Mouse (Mus musculus) liver, embryonic 13.5 days (tissue): ENCODE measurements around the gene Cnmd. TPM values are rescaled to one million over a fixed set of nuclear protein-coding genes. Genes with fewer than 3 reads are reported as not detected.

Source experiments
- ATAC-seq: fragments of 200-750 bp; cut with Nextera tagmentation; 2 replicates; pipeline ENCODE4 v1.8.0; 2017; ENCODE audit warnings: low read depth, mild to moderate bottlenecking, moderate number of reproducible peaks, moderate library complexity
- DNase-seq: peaks from one replicate; pipeline ENCODE4 v3.0.0; 2022
- H3K27ac ChIP-seq: fragments of 300-500 bp; sonication (generic); 2 replicates; pipeline ENCODE4 v1.5.1; 2015; ENCODE audit warnings: moderate library complexity, mild to moderate bottlenecking, inconsistent platforms
- H3K27me3 ChIP-seq: fragments of 300-500 bp; sonication (generic); 2 replicates; pipeline ENCODE4 v1.6.1; 2015; ENCODE audit warnings: mild to moderate bottlenecking, inconsistent platforms
- H3K36me3 ChIP-seq: fragments of 300-500 bp; sonication (generic); 2 replicates; pipeline ENCODE4 v1.6.1; 2015; ENCODE audit warnings: mild to moderate bottlenecking, inconsistent platforms
- H3K4me1 ChIP-seq: fragments of 300-500 bp; sonication (generic); replicated peaks from 2 replicates; pipeline ENCODE4 v1.6.1; 2015; ENCODE audit warnings: inconsistent platforms
- H3K4me2 ChIP-seq: fragments of 300-500 bp; sonication (generic); 2 replicates; pipeline ENCODE4 v1.6.1; 2015; ENCODE audit warnings: inconsistent platforms, mild to moderate bottlenecking, moderate library complexity
- H3K4me3 ChIP-seq: fragments of 300-500 bp; sonication (generic); replicated peaks from 2 replicates; pipeline ENCODE4 v1.5.1; 2015; ENCODE audit warnings: mild to moderate bottlenecking, inconsistent platforms
- H3K9ac ChIP-seq: fragments of 300-500 bp; sonication (generic); 2 replicates; pipeline ENCODE4 v1.6.1; 2015; ENCODE audit warnings: mild to moderate bottlenecking, inconsistent platforms
- H3K9me3 ChIP-seq: fragments of 300-500 bp; sonication (generic); replicated peaks from 2 replicates; pipeline ENCODE4 v1.6.1; 2016; ENCODE audit warnings: inconsistent platforms
- WGBS: fragments of 180-500 bp; shearing (Covaris S2); methylation state at CpG from one replicate; pipeline ENCODE4 v1.1.7; 2015; ENCODE audit not compliant: insufficient replicate concordance; 5-methylcytosine and 5-hydroxymethylcytosine counted together
- polyA plus RNA-seq: library from polyadenylated mRNA; unstranded; fragments of >200 nt; fragmentation: Nextera tagmentation; extraction: Ambion mirVana; gene quantifications from 2 replicates; pipeline ENCODE4 v1.2.1, GENCODE M21; 2015

Gene Cnmd
- polyA plus RNA-seq, 1 experiment from 2014 or later = not detected

- Histone ChIP-seq H3K27me3 (no peaks in the 10 kb centered on the region), H3K9me3 (no peaks in the 10 kb centered on the region), H3K4me2 (no peak overlapping the region), H3K9ac (no peak overlapping the region), H3K27ac (no peak overlapping the region), H3K4me1 (no peaks in the 10 kb centered on the region), H3K4me3 (no peak overlapping the region), H3K36me3 (no peaks in the 10 kb centered on the region)
- ATAC-seq (no peak), DNase-seq (no peak)
- 68% methylated on average over 17 of the region's 17 CpGs for WGBS
These were observed 11.4 kb upstream of the Cnmd start for GRCm38 (mm10) chr14:79673083-79674013.

- Histone ChIP-seq H3K9me3 (no peaks in the 10 kb centered on the region), H3K27me3 (no peaks in the 10 kb centered on the region), H3K4me1 (no peaks in the 10 kb centered on the region), H3K27ac (no peak overlapping the region), H3K36me3 (no peaks in the 10 kb centered on the region), H3K9ac (no peak overlapping the region), H3K4me2 (no peak overlapping the region), H3K4me3 (no peak overlapping the region)
- 69% methylated on average over 5 of the region's 5 CpGs for WGBS
- ATAC-seq = no peak
- no peak for DNase-seq
These were observed 10.6 kb upstream of the Cnmd start for GRCm38 (mm10) chr14:79672567-79672966.

GRCm38 (mm10) chr14:79671008-79671407, 9.0 kb upstream of the Cnmd start:
- Histone ChIP-seq H3K4me1 (no peaks in the 10 kb centered on the region), H3K9ac (no peak overlapping the region), H3K4me3 (no peak overlapping the region), H3K27me3 (no peaks in the 10 kb centered on the region), H3K36me3 (no peaks in the 10 kb centered on the region), H3K4me2 (no peak overlapping the region), H3K27ac (no peak overlapping the region), H3K9me3 (no peaks in the 10 kb centered on the region)
- 67% methylated on average over 3 of the region's 3 CpGs for WGBS
- no peak for ATAC-seq
- DNase-seq = no peak

GRCm38 (mm10) chr14:79661005-79661917, 709 bp downstream of the Cnmd start:
- DNase-seq (peak; percentile 23), ATAC-seq (peak; percentile 31)
- no peaks in the 10 kb centered on the region; the same call in 1 of the 2 replicates for H3K27me3 ChIP-seq
- H3K4me1 ChIP-seq = peaks cover 8% of the 10 kb centered on the region; the same call in 1 of the 2 replicates
- H3K27ac ChIP-seq = no peak overlapping the region
- no peak overlapping the region for H3K9ac ChIP-seq
- H3K9me3 ChIP-seq = no peaks in the 10 kb centered on the region
- H3K4me2 ChIP-seq = peak overlapping the region; percentile 46
- 13% methylated on average over 33 of the region's 33 CpGs for WGBS
- 0 out of 2 replicates have a peak overlapping the region, but pooled peaks have one; percentile 4 for H3K4me3 ChIP-seq
- H3K36me3 ChIP-seq = no peaks in the 10 kb centered on the region

GRCm38 (mm10) chr14:79660467-79660866, 1.5 kb downstream of the Cnmd start:
- 50% methylated on average over 5 of the region's 5 CpGs for WGBS
- H3K4me1 ChIP-seq = peaks cover 8% of the 10 kb centered on the region; the same call in 1 of the 2 replicates
- DNase-seq = no peak

GRCm38 (mm10) chr14:79658748-79659508, 3.0 kb downstream of the Cnmd start:
- no peak overlapping the region for H3K4me2 ChIP-seq
- 65% methylated on average over 6 of the region's 6 CpGs for WGBS

More at GRCm38 (mm10) chr14:79660467-79660866, 1.5 kb downstream of the Cnmd start:
- no peak overlapping the region for H3K9ac ChIP-seq
- H3K27ac ChIP-seq = no peak overlapping the region
- no peaks in the 10 kb centered on the region; the same call in 1 of the 2 replicates for H3K27me3 ChIP-seq
- H3K36me3 ChIP-seq = no peaks in the 10 kb centered on the region
- H3K4me3 ChIP-seq = no peak overlapping the region
- no peak overlapping the region for H3K4me2 ChIP-seq
- no peaks in the 10 kb centered on the region for H3K9me3 ChIP-seq
- ATAC-seq = no peak

GRCm38 (mm10) chr14:79658286-79658685, 3.7 kb downstream of the Cnmd start:
- 67% methylated on average over 5 of the region's 5 CpGs for WGBS
- H3K9ac ChIP-seq = no peak overlapping the region
- H3K4me2 ChIP-seq = no peak overlapping the region
- no peaks in the 10 kb centered on the region; the same call in 1 of the 2 replicates for H3K27me3 ChIP-seq
- ATAC-seq = no peak
- H3K36me3 ChIP-seq = no peaks in the 10 kb centered on the region
- H3K27ac ChIP-seq = no peak overlapping the region
- H3K4me3 ChIP-seq = no peak overlapping the region
- DNase-seq = no peak
- H3K9me3 ChIP-seq = no peaks in the 10 kb centered on the region
- H3K4me1 ChIP-seq = peaks cover 8% of the 10 kb centered on the region; the same call in 1 of the 2 replicates

More at GRCm38 (mm10) chr14:79658748-79659508, 3.0 kb downstream of the Cnmd start:
- H3K4me1 ChIP-seq = peaks cover 8% of the 10 kb centered on the region; the same call in 1 of the 2 replicates
- no peaks in the 10 kb centered on the region for H3K36me3 ChIP-seq
- H3K9ac ChIP-seq = no peak overlapping the region
- no peak for ATAC-seq
- no peak for DNase-seq
- H3K4me3 ChIP-seq = no peak overlapping the region
- H3K27me3 ChIP-seq = no peaks in the 10 kb centered on the region; the same call in 1 of the 2 replicates
- H3K9me3 ChIP-seq = no peaks in the 10 kb centered on the region
- no peak overlapping the region for H3K27ac ChIP-seq

- DNase-seq (no peak), ATAC-seq (no peak)
- Histone ChIP-seq H3K4me3 (no peak overlapping the region), H3K4me1 (no peaks in the 10 kb centered on the region), H3K27me3 (no peaks in the 10 kb centered on the region), H3K9me3 (no peaks in the 10 kb centered on the region), H3K27ac (no peak overlapping the region), H3K9ac (no peak overlapping the region), H3K36me3 (no peaks in the 10 kb centered on the region), H3K4me2 (no peak overlapping the region)
- 50% methylated on average over 4 of the region's 4 CpGs for WGBS
These were observed 9.3 kb downstream of the Cnmd start for GRCm38 (mm10) chr14:79652654-79653053.

GRCm38 (mm10) chr14:79649680-79650079, 12.3 kb downstream of the Cnmd start:
- Histone ChIP-seq H3K27me3 (peaks cover 10% of the 10 kb centered on the region; the same call in 1 of the 2 replicates), H3K4me1 (no peaks in the 10 kb centered on the region), H3K4me2 (no peak overlapping the region), H3K36me3 (no peaks in the 10 kb centered on the region), H3K9me3 (no peaks in the 10 kb centered on the region), H3K9ac (no peak overlapping the region), H3K27ac (no peak overlapping the region), H3K4me3 (no peak overlapping the region)
- DNase-seq (no peak), ATAC-seq (no peak)
- 40% methylated on average over 3 of the region's 3 CpGs for WGBS

GRCm38 (mm10) chr14:79645378-79645777, 16.6 kb downstream of the Cnmd start:
- Histone ChIP-seq H3K9me3 (no peaks in the 10 kb centered on the region), H3K4me1 (no peaks in the 10 kb centered on the region), H3K4me2 (no peak overlapping the region), H3K4me3 (no peak overlapping the region), H3K27me3 (peaks cover 13% of the 10 kb centered on the region; the same call in 1 of the 2 replicates), H3K27ac (no peak overlapping the region), H3K9ac (no peak overlapping the region), H3K36me3 (no peaks in the 10 kb centered on the region)
- ATAC-seq (no peak), DNase-seq (no peak)
- 19% methylated on average over 11 of the region's 11 CpGs for WGBS
